Mouse (Mus musculus) intestine, postnatal 0 days (tissue): ENCODE measurements around the gene Hopx. TPM values are rescaled to one million over a fixed set of nuclear protein-coding genes. Genes with fewer than 3 reads are reported as not detected.

Experiments used
- ATAC-seq: fragments of 200-750 bp; cut with Nextera tagmentation; 2 replicates; pipeline ENCODE4 v1.8.0; 2017; ENCODE audit warnings: mild to moderate bottlenecking, moderate TSS enrichment, moderate library complexity
- H3K27ac ChIP-seq: fragments of 300-500 bp; sonication (generic); 2 replicates; pipeline ENCODE4 v1.5.1; 2014; ENCODE audit warnings: mild to moderate bottlenecking, low read depth, low read length, moderate library complexity
- H3K27me3 ChIP-seq: fragments of 300-500 bp; sonication (generic); replicated peaks from 2 replicates; pipeline ENCODE4 v1.6.1; 2014; ENCODE audit warnings: low read length, mixed read lengths; ENCODE audit not compliant: control insufficient read depth, insufficient read depth
- H3K36me3 ChIP-seq: fragments of 300-500 bp; sonication (generic); 2 replicates; pipeline ENCODE4 v1.6.1; 2014; ENCODE audit warnings: mild to moderate bottlenecking, moderate library complexity; ENCODE audit not compliant: control insufficient read depth, insufficient read depth
- H3K4me1 ChIP-seq: fragments of 300-500 bp; sonication (generic); replicated peaks from 2 replicates; pipeline ENCODE4 v1.6.1; 2014; ENCODE audit warnings: antibody characterized with exemption, low read length, mixed read lengths; ENCODE audit not compliant: control insufficient read depth, insufficient read depth
- H3K4me2 ChIP-seq: fragments of 300-500 bp; sonication (generic); replicated peaks from 2 replicates; pipeline ENCODE4 v1.6.1; 2014; ENCODE audit warnings: low read depth, mild to moderate bottlenecking, moderate library complexity
- H3K4me3 ChIP-seq: fragments of 300-500 bp; sonication (generic); 2 replicates; pipeline ENCODE4 v1.5.1; 2014; ENCODE audit warnings: low read depth, low read length
- H3K9ac ChIP-seq: fragments of 300-500 bp; sonication (generic); 2 replicates; pipeline ENCODE4 v1.6.1; 2014; ENCODE audit warnings: mild to moderate bottlenecking, low read depth, low read length
- H3K9me3 ChIP-seq: fragments of 300-500 bp; sonication (generic); 2 replicates; pipeline ENCODE4 v1.6.1; 2016; ENCODE audit warnings: mixed run types; ENCODE audit not compliant: control insufficient read depth
- CTCF ChIP-seq: sonication (generic); IDR thresholded peaks from 2 replicates; pipeline ENCODE4 v1.5.1; 2016; ENCODE audit warnings: low read depth, mild to moderate bottlenecking, control low read depth, antibody characterized with exemption, moderate library complexity
- whole genome bisulfite sequencing: fragments of 180-500 bp; shearing (Covaris S2); extraction: QIAGEN DNeasy Blood & Tissue Kit; methylation state at CpG from one replicate; pipeline ENCODE4 v1.1.7; 2014; 5-methylcytosine and 5-hydroxymethylcytosine counted together
- polyA plus RNA-seq: library from polyadenylated mRNA; unstranded; fragments of >200 nt; fragmentation: Nextera tagmentation; extraction: Ambion mirVana; gene quantifications from 2 replicates; pipeline ENCODE4 v1.2.1, GENCODE M21; 2015

Gene Hopx
- polyA plus RNA-seq, 1 experiment from 2014 or later, result 10.5 TPM

GRCm38 (mm10) chr5:77134961-77135360, 20.0 kb upstream of the Hopx start:
- no peak overlapping the region for H3K9ac ChIP-seq
- TF ChIP-seq CTCF, result no peak
- 91% methylated on average over 2 of the region's 2 CpGs for WGBS
- no peak overlapping the region for H3K27ac ChIP-seq
- H3K27me3 ChIP-seq, result no peaks in the 10 kb centered on the region
- no peaks in the 10 kb centered on the region for H3K36me3 ChIP-seq
- no peak overlapping the region for H3K4me2 ChIP-seq
- no peaks in the 10 kb centered on the region for H3K9me3 ChIP-seq
- no peak for ATAC-seq
- H3K4me3 ChIP-seq, result no peak overlapping the region
- H3K4me1 ChIP-seq, result no peaks in the 10 kb centered on the region

- Histone ChIP-seq H3K4me1 (no peaks in the 10 kb centered on the region), H3K9me3 (no peaks in the 10 kb centered on the region), H3K4me2 (no peak overlapping the region), H3K36me3 (no peaks in the 10 kb centered on the region), H3K27me3 (no peaks in the 10 kb centered on the region), H3K4me3 (no peak overlapping the region), H3K9ac (no peak overlapping the region), H3K27ac (no peak overlapping the region)
- ATAC-seq, result no peak
- WGBS, result 66% methylated on average over 4 of the region's 4 CpGs
- TF ChIP-seq CTCF, result no peak
These were observed 19.5 kb upstream of the Hopx start for GRCm38 (mm10) chr5:77134465-77134864.

- H3K9ac ChIP-seq, result no peak overlapping the region
- H3K4me3 ChIP-seq, result no peak overlapping the region
- no peak overlapping the region for H3K4me2 ChIP-seq
- H3K4me1 ChIP-seq, result no peaks in the 10 kb centered on the region
- 74% methylated on average over 5 of the region's 5 CpGs for WGBS
- H3K36me3 ChIP-seq, result no peaks in the 10 kb centered on the region
- H3K27ac ChIP-seq, result no peak overlapping the region
- no peaks in the 10 kb centered on the region for H3K9me3 ChIP-seq
- H3K27me3 ChIP-seq, result no peaks in the 10 kb centered on the region
- no peak for ATAC-seq
- TF ChIP-seq CTCF, result no peak
These were observed 19.0 kb upstream of the Hopx start for GRCm38 (mm10) chr5:77133960-77134359.

- no peaks in the 10 kb centered on the region for H3K4me1 ChIP-seq
- 72% methylated on average over 2 of the region's 2 CpGs for WGBS
- no peak for ATAC-seq
- H3K4me3 ChIP-seq, result no peak overlapping the region
- H3K36me3 ChIP-seq, result no peaks in the 10 kb centered on the region
- no peak overlapping the region for H3K27ac ChIP-seq
- H3K9ac ChIP-seq, result no peak overlapping the region
- H3K27me3 ChIP-seq, result no peaks in the 10 kb centered on the region
- H3K9me3 ChIP-seq, result no peaks in the 10 kb centered on the region
- no peak for TF ChIP-seq CTCF
- no peak overlapping the region for H3K4me2 ChIP-seq
These were observed 17.7 kb upstream of the Hopx start for GRCm38 (mm10) chr5:77132457-77133135.

- Histone ChIP-seq H3K27ac (no peak overlapping the region), H3K27me3 (no peaks in the 10 kb centered on the region), H3K4me3 (no peak overlapping the region), H3K9ac (no peak overlapping the region), H3K4me2 (no peak overlapping the region), H3K4me1 (no peaks in the 10 kb centered on the region), H3K9me3 (no peaks in the 10 kb centered on the region), H3K36me3 (no peaks in the 10 kb centered on the region)
- TF ChIP-seq CTCF, result no peak
- ATAC-seq, result no peak
- WGBS, result 88% methylated on average over 8 of the region's 8 CpGs
These were observed 17.0 kb upstream of the Hopx start for GRCm38 (mm10) chr5:77131879-77132278.

- TF ChIP-seq CTCF, result no peak
- Histone ChIP-seq H3K4me3 (no peak overlapping the region), H3K4me2 (no peak overlapping the region), H3K9me3 (no peaks in the 10 kb centered on the region), H3K27ac (no peak overlapping the region), H3K27me3 (no peaks in the 10 kb centered on the region), H3K36me3 (no peaks in the 10 kb centered on the region), H3K4me1 (no peaks in the 10 kb centered on the region), H3K9ac (no peak overlapping the region)
- ATAC-seq, result peak; percentile 36; the same call in 1 of the 2 replicates
- WGBS, result 56% methylated on average over 16 of the region's 16 CpGs
These were observed 15.5 kb upstream of the Hopx start for GRCm38 (mm10) chr5:77130310-77131020.
